Mouse (Mus musculus) forebrain, embryonic 10.5 days (tissue): ENCODE measurements around the gene Tmprss9. TPM values are rescaled to one million over a fixed set of nuclear protein-coding genes. Genes with fewer than 3 reads are reported as not detected.

ENCODE experiments used
- DNase-seq: peaks from one replicate; pipeline ENCODE4 v3.0.0-alpha.2; 2017; ENCODE audit warnings: low spot score; ENCODE audit errors: extremely low spot score
- H3K27ac ChIP-seq: fragments of 300-500 bp; sonication (generic); 2 replicates; pipeline ENCODE4 v1.5.1; 2016; ENCODE audit warnings: mild to moderate bottlenecking
- H3K27me3 ChIP-seq: fragments of 300-500 bp; sonication (generic); 2 replicates; pipeline ENCODE4 v1.6.1; 2016; ENCODE audit warnings: mild to moderate bottlenecking; ENCODE audit not compliant: poor library complexity, severe bottlenecking
- H3K36me3 ChIP-seq: fragments of 300-500 bp; sonication (generic); replicated peaks from 2 replicates; pipeline ENCODE4 v1.6.1; 2016; ENCODE audit warnings: mild to moderate bottlenecking, moderate library complexity
- H3K4me1 ChIP-seq: fragments of 300-500 bp; sonication (generic); 2 replicates; pipeline ENCODE4 v1.6.1; 2016
- H3K4me3 ChIP-seq: fragments of 300-500 bp; sonication (generic); 2 replicates; pipeline ENCODE4 v1.5.1; 2016; ENCODE audit warnings: mild to moderate bottlenecking, moderate library complexity
- H3K9me3 ChIP-seq: fragments of 300-500 bp; sonication (generic); 2 replicates; pipeline ENCODE4 v1.6.1; 2016; ENCODE audit warnings: mild to moderate bottlenecking, moderate library complexity
- WGBS: fragments of 180-500 bp; shearing (Covaris S2); methylation state at CpG from one replicate; pipeline ENCODE4 v1.1.7; 2016; 5-methylcytosine and 5-hydroxymethylcytosine counted together
- polyA plus RNA-seq: library from polyadenylated mRNA; unstranded; fragments of >200 nt; fragmentation: Nextera tagmentation; extraction: Ambion mirVana; gene quantifications from 2 replicates; pipeline ENCODE4 v1.2.1, GENCODE M21; 2016

Gene Tmprss9
- polyA plus RNA-seq, 1 experiment from 2014 or later: not detected

GRCm38 (mm10) chr10:80831136-80831535 lies 40.5 kb upstream of the Tmprss9 start:
- H3K36me3 ChIP-seq: peaks cover 50% of the 10 kb centered on the region
- peak; percentile 85 for DNase-seq
- no peak overlapping the region for H3K27ac ChIP-seq
- WGBS: 3% methylated on average over 9 of the region's 9 CpGs
- peaks cover 78% of the 10 kb centered on the region for H3K4me1 ChIP-seq
- peaks cover 39% of the 10 kb centered on the region for H3K27me3 ChIP-seq
- peaks cover 18% of the 10 kb centered on the region for H3K9me3 ChIP-seq
- H3K4me3 ChIP-seq: peak overlapping the region; percentile 16; the same call in 1 of the 2 replicates

- no peak for DNase-seq
Observed at GRCm38 (mm10) chr10:80832818-80833217, 38.8 kb upstream of the Tmprss9 start.

GRCm38 (mm10) chr10:80835617-80836016 lies 36.0 kb upstream of the Tmprss9 start:
- DNase-seq: no peak
- Histone ChIP-seq H3K27ac (no peak overlapping the region; the same call in 1 of the 2 replicates), H3K4me1 (peaks cover 73% of the 10 kb centered on the region), H3K27me3 (peaks cover 72% of the 10 kb centered on the region), H3K36me3 (peaks cover 23% of the 10 kb centered on the region), H3K9me3 (peaks cover 18% of the 10 kb centered on the region), H3K4me3 (peak overlapping the region; percentile 9; the same call in 1 of the 2 replicates)
- WGBS: 67% methylated on average over 30 of the region's 30 CpGs

More at GRCm38 (mm10) chr10:80832818-80833217, 38.8 kb upstream of the Tmprss9 start:
- Histone ChIP-seq H3K36me3 (peaks cover 49% of the 10 kb centered on the region), H3K9me3 (peaks cover 18% of the 10 kb centered on the region), H3K27me3 (peaks cover 56% of the 10 kb centered on the region), H3K4me1 (peaks cover 84% of the 10 kb centered on the region), H3K27ac (no peak overlapping the region), H3K4me3 (no peak overlapping the region)
- 71% methylated on average over 7 of the region's 7 CpGs for WGBS

DNA sequence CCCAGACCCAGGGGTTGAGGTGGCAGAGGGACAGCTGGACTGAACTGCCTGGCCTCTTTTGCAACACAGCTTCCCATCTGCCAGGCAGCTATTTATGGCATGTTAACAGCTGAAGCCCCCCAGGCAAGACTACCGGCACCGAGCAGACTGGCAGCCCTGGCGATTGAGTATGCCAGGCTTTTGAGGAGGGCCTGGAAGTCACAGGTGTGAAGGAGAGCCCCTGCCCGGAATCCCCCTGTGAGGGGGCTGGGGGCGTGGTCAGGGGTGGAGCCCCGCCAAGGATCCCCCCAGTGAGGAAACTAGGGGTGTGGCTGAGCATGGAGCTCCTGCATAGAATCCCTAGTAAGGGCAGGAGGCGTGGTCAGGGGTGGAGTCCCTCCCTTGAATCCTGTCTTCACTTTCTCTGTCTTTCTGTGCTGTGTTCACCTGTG lies 34.7 kb upstream of the Tmprss9 start:
- Histone ChIP-seq H3K4me3 (no peak overlapping the region), H3K36me3 (peaks cover 17% of the 10 kb centered on the region), H3K27ac (no peak overlapping the region), H3K27me3 (peaks cover 85% of the 10 kb centered on the region), H3K4me1 (peaks cover 73% of the 10 kb centered on the region), H3K9me3 (peaks cover 18% of the 10 kb centered on the region)
- DNase-seq: no peak
- 64% methylated on average over 7 of the region's 7 CpGs for WGBS

DNA sequence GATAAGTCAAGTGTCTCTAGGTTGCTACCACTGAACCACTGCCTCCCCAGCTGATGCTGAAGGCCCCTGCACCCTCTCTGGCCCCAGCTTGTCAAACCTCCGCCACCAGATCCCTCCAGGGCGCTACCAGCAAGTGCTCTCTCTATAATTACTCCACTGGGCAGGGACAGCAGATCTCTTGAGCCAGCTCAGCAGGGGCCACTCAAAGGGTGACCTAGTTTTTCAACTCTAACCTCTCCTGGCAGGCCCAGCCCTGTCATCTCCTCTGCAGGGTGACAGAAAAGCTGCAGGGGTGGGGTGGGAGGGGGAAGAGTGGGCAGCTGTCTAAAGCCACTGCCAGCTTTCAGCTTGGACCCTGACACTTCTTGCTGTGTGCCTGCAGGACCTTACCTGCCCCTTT lies 33.8 kb upstream of the Tmprss9 start:
- Histone ChIP-seq H3K9me3 (peaks cover 18% of the 10 kb centered on the region), H3K4me1 (peaks cover 66% of the 10 kb centered on the region), H3K36me3 (peaks cover 17% of the 10 kb centered on the region), H3K27ac (0 out of 2 replicates have a peak overlapping the region, but pooled peaks have one; percentile 20), H3K27me3 (peaks cover 88% of the 10 kb centered on the region), H3K4me3 (no peak overlapping the region)
- 0% methylated on average over 2 of the region's 2 CpGs for WGBS
- DNase-seq: no peak

- peaks cover 88% of the 10 kb centered on the region for H3K27me3 ChIP-seq
- WGBS: 62% methylated on average over 2 of the region's 2 CpGs
Observed at GRCm38 (mm10) chr10:80838346-80838912, 33.2 kb upstream of the Tmprss9 start.

GRCm38 (mm10) chr10:80839848-80840247 lies 31.8 kb upstream of the Tmprss9 start:
- H3K4me3 ChIP-seq: no peak overlapping the region
- WGBS: 67% methylated on average over 6 of the region's 6 CpGs
- H3K4me1 ChIP-seq: peaks cover 69% of the 10 kb centered on the region
- peaks cover 88% of the 10 kb centered on the region for H3K27me3 ChIP-seq
- H3K27ac ChIP-seq: no peak overlapping the region
- no peak for DNase-seq
- peaks cover 10% of the 10 kb centered on the region for H3K9me3 ChIP-seq
- H3K36me3 ChIP-seq: peaks cover 5% of the 10 kb centered on the region

More at GRCm38 (mm10) chr10:80838346-80838912, 33.2 kb upstream of the Tmprss9 start:
- Histone ChIP-seq H3K9me3 (peaks cover 18% of the 10 kb centered on the region), H3K4me3 (no peak overlapping the region), H3K4me1 (peaks cover 64% of the 10 kb centered on the region), H3K36me3 (peaks cover 16% of the 10 kb centered on the region), H3K27ac (0 out of 2 replicates have a peak overlapping the region, but pooled peaks have one; percentile 20)
- no peak for DNase-seq

GRCm38 (mm10) chr10:80841685-80842084 lies 30.0 kb upstream of the Tmprss9 start:
- peaks cover 57% of the 10 kb centered on the region for H3K4me1 ChIP-seq
- 73% methylated on average over 2 of the region's 2 CpGs for WGBS

DNA sequence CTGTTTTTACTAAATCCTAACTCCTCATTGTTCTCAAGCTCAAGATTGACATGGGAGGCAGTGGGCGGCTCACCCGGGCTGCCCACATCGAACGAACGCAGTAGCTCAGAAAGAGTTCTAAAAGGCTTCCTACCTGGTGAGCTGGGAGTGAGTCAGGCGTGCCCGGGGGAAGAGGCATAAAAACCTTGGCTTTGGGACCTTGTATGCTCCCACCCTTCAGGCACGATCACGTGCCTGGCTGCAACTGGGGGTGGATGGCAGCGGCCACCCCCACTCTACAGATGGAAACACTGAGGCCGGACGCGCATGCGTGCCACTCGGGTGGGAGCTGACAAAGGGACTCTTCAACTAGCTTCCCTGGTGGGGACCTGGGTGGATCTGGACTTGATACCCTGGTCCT lies 29.3 kb upstream of the Tmprss9 start:
- WGBS: 87% methylated on average over 15 of the region's 15 CpGs
- peaks cover 80% of the 10 kb centered on the region for H3K27me3 ChIP-seq
- no peaks in the 10 kb centered on the region for H3K36me3 ChIP-seq
- H3K9me3 ChIP-seq: no peaks in the 10 kb centered on the region
- DNase-seq: no peak
- H3K27ac ChIP-seq: no peak overlapping the region
- peaks cover 50% of the 10 kb centered on the region for H3K4me1 ChIP-seq
- H3K4me3 ChIP-seq: no peak overlapping the region

More at GRCm38 (mm10) chr10:80841685-80842084, 30.0 kb upstream of the Tmprss9 start:
- Histone ChIP-seq H3K36me3 (no peaks in the 10 kb centered on the region), H3K9me3 (no peaks in the 10 kb centered on the region), H3K27me3 (peaks cover 87% of the 10 kb centered on the region), H3K4me3 (0 out of 2 replicates have a peak overlapping the region, but pooled peaks have one; percentile 2), H3K27ac (no peak overlapping the region)
- no peak for DNase-seq

DNA sequence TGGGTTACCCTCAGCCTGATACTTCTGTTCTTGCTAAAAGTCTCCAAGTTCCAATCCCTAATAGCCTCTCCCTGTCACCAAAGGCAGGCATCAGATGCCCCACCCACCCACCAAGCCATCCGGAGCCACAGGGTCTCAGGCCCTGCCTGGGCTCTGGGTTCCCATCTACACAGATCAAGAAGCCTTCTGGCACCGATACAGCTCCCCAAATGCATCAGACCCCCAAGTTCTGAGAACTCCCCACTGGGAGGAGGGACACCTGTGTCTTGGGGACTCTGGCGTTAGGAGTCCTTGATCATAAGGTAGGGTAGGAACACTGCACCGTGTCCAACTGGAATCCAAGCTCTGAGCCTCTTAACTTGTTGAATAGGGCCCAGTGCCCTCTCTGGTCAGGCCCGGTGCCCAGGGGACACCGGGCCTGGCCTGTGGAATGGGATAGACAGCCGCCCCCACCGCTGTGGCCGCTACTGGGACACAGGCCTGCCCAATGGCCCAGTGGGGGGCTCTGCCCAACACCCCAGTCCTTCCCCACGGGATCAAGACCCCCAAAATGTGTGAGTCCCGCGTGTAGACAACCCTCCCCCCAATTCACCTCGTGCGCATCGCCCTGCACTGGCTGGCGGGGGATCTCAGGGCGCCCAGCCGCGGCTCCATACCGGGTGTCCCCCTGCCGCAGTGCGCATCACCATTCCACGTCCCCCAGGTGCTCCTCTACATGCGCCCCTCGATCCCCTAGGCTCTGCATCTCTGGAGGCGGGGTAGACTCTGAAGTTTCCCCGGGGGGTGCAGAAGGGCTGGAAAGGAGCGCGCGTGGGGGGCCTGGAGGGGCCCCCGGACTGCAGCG lies 28.3 kb upstream of the Tmprss9 start:
- H3K4me3 ChIP-seq: peak overlapping the region; percentile 64
- peaks cover 71% of the 10 kb centered on the region for H3K27me3 ChIP-seq
- H3K36me3 ChIP-seq: no peaks in the 10 kb centered on the region
- H3K4me1 ChIP-seq: peaks cover 43% of the 10 kb centered on the region
- 9% methylated on average over 32 of the region's 32 CpGs for WGBS
- DNase-seq: no peak
- peak overlapping the region; percentile 79 for H3K27ac ChIP-seq
- H3K9me3 ChIP-seq: no peaks in the 10 kb centered on the region

GRCm38 (mm10) chr10:80843931-80844547 lies 27.6 kb upstream of the Tmprss9 start, which contains the start of gene Lingo3:
Gene Lingo3 (minus strand): TSS chr10:80844039.
- peak within 1 kb of the TSS; percentile 79 for H3K27ac ChIP-seq
- H3K27me3 ChIP-seq: peaks cover 66% of the 10 kb centered on the region
- whole genome bisulfite sequencing: 6% methylated on average over 47 of the region's 51 CpGs
- H3K4me3 ChIP-seq: peak within 1 kb of the TSS; percentile 64
- peaks cover 47% of the 10 kb centered on the region for H3K4me1 ChIP-seq
- H3K9me3 ChIP-seq: no peaks in the 10 kb centered on the region
- no peak for DNase-seq
- no peaks in the 10 kb centered on the region for H3K36me3 ChIP-seq

DNA sequence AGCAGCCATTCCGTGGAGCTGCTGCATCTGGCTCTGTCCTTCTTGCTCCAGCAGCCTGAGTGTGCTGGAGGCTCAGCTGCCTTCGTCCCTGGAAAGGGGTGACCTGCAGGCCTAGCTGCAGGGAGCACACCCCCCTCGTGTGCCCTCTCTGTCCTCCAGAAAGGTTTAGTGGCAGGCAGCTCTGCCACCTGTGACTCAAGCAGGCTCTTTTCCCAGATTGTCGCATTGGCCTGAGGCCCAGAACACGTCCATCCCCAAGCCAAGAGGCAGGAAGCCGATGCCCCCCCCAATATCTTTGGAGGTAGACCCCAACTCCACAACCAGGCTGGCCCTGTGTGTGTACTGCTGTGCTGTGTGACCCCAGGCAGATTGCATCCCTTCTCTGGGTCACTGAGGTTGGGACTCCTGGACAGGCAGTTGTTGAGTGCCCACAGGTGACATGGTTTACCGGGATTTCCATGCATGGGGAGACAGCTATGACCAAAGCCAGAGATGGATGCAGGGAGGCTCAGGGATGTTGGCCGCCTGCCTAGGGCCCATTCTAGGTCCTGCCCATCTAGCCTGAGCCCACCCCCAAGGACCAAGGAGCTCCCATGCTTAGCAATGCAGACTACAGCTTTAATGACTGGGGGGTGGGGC lies 26.5 kb upstream of the Tmprss9 start:
- Histone ChIP-seq H3K27ac (no peak overlapping the region), H3K9me3 (no peaks in the 10 kb centered on the region), H3K4me1 (peaks cover 47% of the 10 kb centered on the region), H3K27me3 (peaks cover 64% of the 10 kb centered on the region), H3K36me3 (peaks cover 8% of the 10 kb centered on the region), H3K4me3 (no peak overlapping the region)
- WGBS: 71% methylated on average over 8 of the region's 8 CpGs
- no peak for DNase-seq
